Mouse (Mus musculus) naive thymus-derived CD4-positive, alpha-beta T cell, adult 2 months (primary cell): ENCODE measurements around the gene Dchs1.

Experiments
- DNase-seq: peaks from one replicate; pipeline ENCODE4 v3.0.0-alpha.2; 2011; ENCODE audit warnings: low read depth

Gene Dchs1

DNA sequence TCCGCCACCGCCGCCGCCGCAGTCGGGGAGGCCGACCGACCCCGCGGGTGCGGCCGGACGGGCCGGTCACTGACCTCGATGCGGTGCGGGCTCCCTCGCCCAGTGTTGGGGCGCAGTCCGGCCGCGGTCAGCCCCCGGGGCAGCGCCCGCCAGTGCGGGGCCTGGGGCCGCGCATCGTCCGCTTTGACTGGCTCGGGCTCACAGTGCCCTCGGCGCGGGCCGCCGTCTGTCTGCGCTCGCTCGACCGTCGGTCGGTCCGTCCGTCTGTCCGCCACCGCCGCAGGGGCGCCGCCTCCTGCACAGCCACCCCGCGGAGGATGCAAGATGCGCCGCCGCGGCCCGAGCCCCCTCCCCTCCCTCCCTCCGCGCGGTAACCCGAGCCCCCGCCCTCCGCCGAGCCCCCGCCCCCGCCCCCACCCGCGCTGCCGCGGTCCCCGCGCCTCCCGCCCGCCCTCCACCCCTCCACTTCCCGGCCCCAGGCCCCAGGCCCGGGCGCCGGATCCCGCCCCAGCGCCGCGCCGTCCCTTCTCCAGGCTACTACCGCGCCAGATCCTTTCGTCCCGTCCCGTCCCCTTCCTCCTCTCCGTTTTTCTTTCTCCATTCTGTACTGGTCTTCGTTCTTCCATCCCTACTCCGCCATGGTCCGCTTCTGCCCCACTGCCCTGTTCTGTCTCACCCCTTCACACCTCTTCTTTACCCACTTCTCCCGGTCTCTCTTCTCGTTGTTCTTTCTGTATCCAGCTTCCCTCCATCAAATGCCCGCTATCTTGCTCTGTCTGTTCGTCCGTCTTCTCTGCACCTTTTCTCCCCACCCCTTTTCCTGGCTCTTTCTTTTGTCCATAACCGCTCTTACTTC, at the start of gene Dchs1:
Gene Dchs1 (minus strand): TSS at position 370 of the 856 bp plus-strand sequence.
- peak; percentile 26 for DNase-seq

DNA sequence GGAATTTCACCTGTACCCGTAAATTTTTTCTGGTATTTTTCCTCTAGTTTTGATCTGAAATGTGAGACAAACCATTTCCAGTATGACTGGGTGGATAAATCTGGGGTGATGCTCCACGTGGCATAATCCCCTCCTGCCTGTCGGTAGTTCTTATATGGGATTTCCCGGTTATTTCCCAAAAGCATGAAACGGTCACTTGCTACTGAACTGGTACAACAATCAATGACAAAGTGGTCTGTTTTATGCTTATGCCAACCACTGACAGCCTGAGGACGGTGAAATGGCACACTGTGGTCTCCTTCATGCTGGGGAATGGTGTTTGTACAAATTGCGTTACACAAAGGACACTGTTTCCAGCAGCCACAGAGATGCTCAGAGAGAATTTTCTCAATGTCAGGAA, 36.8 kb upstream of the Dchs1 start:
- DNase-seq: no peak

- DNase-seq: peak; percentile 68
These were observed 31.0 kb upstream of the Dchs1 start for GRCm38 (mm10) chr7:105818483-105818882.

DNA sequence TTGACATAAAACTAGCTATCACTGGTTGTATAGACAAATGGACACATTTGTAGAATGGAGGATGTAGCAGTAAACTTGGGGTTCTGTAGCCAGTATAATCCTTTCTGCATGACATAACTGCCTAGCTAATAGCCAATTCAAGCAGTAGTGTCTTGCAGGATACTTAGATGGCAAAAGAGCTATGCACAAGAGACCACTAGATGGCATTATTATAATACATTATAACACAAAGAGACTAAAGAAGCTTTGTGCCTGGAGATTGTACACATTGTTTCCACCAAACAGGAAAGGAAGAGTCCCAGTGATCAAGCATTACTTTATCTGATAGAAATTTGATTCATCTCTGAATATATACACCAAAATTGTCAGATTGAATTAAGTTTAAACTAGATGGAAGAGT, 29.3 kb upstream of the Dchs1 start:
- DNase-seq: peak; percentile 55

DNA sequence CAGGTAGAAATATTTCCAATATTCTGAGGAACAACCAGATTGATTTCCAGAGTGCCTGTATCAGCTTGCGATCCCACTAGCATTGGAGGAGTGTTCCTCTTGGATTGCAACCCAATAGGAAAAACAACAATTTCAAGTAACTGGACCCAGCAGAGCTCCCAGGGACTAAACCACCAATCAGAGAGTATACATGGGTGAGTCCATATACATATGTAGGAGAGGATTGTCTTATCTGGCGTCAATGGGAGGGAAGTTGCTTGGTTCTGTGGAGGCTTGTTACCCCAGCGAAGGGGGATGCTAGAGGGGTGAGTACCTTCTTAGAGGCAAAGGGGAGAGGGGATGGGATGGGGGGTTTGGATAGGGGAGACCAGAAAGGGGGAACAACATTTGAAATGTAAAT, 25.9 kb upstream of the Dchs1 start:
- DNase-seq: no peak

- no peak for DNase-seq
These were observed 25.1 kb upstream of the Dchs1 start for GRCm38 (mm10) chr7:105812566-105812965.

- no peak for DNase-seq
These were observed 24.1 kb upstream of the Dchs1 start for GRCm38 (mm10) chr7:105811516-105811915.

GRCm38 (mm10) chr7:105810877-105811489, 23.5 kb upstream of the Dchs1 start, which contains the start of gene Mrpl17:
TSS of gene Mrpl17 (minus strand) at chr7:105811099.
- DNase-seq: peak; percentile 100

GRCm38 (mm10) chr7:105810280-105810876, 22.9 kb upstream of the Dchs1 start:
- DNase-seq: peak; percentile 52

DNA sequence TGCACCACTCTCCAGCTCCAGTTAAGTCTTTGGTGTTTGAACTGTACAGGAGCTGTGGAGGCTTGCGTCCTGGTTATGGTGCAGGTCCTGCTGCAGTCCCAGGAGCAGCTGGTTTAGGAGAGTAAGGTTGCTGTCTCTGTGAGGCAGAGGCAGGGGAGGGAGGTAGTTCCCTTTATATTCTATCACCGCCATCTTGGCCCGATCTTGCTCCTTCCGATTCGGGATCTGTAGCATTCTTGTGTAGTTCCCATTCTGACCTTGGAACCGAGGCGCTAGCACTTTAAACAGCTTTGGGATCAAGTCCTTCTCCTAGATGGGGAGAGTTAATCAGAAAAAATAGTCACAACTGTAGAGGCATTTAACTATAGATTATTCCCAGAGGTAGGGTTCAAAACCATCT, 22.4 kb upstream of the Dchs1 start:
- no peak for DNase-seq

DNA sequence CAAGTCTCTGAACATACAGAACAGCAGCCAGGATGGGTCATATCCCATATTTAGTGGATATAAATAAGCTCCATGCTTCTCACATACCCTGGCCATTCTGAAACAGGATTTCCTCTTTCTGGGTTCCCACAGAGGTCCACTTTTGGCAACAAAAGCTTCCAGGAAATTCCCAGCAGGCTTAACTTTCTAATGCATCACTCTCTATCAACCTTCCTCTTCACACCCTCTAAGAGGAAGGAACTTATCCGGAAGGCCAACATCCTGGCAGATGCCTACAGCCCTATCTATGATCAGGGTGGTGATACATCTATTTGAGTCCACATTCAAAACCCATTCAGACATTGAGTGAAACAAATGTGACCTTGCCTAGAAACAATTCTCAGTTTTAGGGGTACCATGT, 20.9 kb upstream of the Dchs1 start:
- no peak for DNase-seq

GRCm38 (mm10) chr7:105806716-105807115, 19.3 kb upstream of the Dchs1 start:
- DNase-seq: no peak

GRCm38 (mm10) chr7:105806125-105806524, 18.7 kb upstream of the Dchs1 start:
- DNase-seq: no peak

DNA sequence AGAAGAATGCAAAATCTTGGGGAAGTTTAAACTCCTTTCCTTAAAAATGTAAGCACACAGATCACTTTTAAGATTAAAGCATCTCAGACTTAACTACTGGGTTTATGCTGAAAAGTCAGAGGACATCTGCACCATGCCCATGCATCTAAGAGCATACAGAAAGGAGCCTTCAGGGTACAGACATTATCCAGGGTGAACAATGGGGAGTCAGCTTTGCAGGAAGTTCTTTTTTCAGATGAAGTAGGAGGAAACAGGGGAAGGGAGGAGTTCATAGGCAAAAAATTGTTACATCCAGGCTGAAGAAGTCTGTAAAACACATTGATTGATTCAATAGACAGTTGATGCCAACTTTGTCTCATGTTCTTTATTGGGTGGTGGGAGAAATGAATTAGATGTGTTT, 16.0 kb upstream of the Dchs1 start:
- DNase-seq: no peak

DNA sequence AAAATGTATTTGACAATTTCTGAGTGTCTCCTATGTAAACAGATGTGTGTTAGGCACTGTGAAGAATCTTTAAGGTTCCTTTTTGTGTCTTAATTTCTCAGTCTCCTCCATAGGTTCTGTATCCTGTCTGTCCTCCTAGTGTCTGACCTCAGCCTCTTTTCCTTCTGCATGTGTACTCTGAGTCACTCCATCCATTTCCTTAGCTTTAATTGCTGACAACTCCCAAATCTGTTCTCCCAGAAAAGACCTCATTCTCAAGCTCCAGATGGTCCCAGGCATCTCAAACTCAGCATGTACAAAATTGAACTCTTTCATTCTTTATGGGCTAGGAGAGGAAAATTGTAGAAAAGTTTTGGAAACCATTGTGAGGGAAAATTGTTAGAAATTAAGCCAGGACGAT, 15.3 kb upstream of the Dchs1 start:
- DNase-seq: no peak

DNA sequence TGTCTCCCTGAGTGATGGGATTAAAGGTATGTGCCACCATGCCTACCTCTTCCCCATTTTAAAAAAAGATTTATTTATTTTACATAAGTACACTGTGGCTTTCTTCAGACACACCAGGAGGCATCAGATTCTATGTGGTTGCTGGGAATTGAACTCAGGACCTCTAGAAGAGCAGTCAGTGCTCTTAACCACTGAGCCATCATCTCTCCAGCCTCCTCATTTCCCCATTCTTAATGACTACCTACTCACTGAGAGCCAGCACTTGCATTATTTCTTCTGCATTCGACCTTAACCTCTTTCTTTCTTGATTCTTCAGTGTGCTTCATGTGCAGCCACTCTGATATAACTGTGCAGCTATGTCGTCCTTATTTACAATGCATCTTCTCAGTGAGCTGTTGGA, 14.9 kb upstream of the Dchs1 start:
- no peak for DNase-seq

GRCm38 (mm10) chr7:105796972-105797371, 9.5 kb upstream of the Dchs1 start:
- no peak for DNase-seq

GRCm38 (mm10) chr7:105795759-105796366, 8.4 kb upstream of the Dchs1 start:
- DNase-seq: peak; percentile 21

GRCm38 (mm10) chr7:105793701-105794100, 6.2 kb upstream of the Dchs1 start:
- no peak for DNase-seq

GRCm38 (mm10) chr7:105791147-105791546, 3.7 kb upstream of the Dchs1 start:
- no peak for DNase-seq

DNA sequence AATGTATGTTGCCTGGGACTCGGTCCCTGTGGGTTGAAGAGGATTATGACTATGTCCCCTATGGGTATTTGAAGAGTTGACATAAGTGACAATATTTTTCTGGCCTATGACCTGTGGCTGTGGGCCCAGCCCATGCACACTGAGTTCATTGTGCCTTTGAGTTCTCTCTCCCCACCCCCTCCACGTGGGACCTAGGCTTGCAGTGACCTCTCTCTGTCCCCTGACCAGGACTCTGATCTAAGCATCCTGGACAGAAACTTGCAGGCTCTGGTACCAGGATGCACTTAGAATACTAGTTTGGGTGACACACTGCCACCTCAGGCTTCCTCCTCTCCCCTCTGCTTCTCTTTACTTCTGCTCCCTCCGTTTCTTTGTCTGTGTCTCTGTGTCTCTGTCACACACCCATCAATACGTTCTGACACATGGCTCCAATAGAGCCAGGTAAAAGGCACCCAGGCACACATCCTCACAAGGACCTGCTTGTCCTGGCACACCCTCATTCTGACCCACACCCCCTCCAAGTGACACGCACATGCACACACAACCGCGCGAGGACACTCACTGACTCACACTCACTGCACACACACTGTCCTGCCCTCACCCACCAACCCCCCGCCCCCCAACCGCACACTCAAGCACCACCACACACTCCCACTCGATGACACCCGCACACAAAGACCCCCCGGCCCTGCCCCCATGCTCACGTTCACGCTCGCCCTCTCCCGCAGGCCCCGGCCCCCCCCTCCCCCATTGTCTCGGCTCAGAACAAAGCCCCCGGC, 759 bp downstream of the Dchs1 start:
- DNase-seq: peak; percentile 25

GRCm38 (mm10) chr7:105784556-105784955, 2.9 kb downstream of the Dchs1 start:
- DNase-seq: no peak
